Mouse (Mus musculus) spleen, postnatal 36 days (tissue): ENCODE data around the gene Stag2.

Experiments used
- DNase-seq, 2 experiments: peaks; one replicate each; pipeline ENCODE4 v3.0.0; 2022; ENCODE audit warnings: low spot score in 2 of 2, mixed read lengths in 1 of 2

Stag2 gene

DNA sequence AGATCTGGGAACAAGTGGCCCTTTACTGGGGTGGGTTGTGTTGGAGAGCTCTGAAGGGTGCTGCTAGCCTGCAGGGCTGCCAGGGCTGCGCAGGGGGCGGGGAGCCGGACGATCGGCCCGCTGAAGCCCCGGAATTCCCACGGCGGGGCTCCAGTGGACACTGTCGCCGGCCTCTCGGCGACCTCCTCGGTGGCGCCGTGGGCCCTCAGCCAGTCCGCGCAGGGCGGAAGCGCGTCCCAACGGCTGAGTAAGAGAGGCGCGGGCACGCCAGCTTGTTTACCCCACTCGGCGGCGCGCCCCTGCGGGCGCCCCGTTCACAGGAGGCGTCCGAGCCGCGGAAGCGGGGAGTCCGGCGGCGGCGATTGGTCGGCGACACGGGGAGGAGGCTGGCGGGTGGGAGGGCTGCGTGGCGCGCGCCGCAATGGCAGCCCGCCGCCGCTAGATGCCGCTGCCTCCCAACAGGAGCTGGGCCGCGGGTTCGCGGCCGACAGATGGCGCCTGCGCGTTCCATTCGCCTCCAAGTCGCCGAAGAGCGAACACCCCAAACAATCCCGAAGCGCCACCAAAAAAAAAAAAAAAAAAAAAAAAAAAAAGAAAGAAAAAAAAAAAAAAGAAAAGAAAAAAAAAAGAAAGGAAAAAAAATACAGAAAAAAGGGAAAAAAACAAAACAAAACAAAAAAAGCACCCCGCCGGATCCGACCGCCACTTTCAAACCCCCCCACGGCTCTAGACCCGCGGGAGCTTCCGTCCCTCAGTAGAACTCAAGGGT is at the start of gene Stag2:
Stag2 (plus strand) TSS at position 530 of the 769 bp plus-strand sequence.
- peak; percentile 90 to 91 for DNase-seq

- no peak for DNase-seq
These were observed 42.0 kb upstream of the Stag2 start for GRCm38 (mm10) chrX:42107137-42107536.

DNA sequence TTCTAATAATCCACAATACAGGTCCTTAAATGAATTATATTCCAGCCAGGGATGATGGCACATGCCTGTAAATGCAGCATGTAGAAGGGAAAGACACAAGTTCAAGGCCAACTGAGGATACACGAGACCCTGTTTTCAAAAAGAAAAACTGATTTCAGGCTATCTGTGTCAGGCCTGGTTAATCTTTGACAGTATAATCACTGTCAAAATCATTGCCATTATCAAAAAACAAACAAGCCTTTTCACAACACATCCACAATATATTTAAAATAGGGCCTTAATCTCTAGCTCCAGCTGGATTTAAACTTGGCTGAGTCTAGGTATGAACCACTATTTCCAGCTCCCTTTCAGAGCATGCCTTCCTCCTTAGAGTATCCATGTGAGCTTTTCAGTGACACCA is 38.5 kb upstream of the Stag2 start:
- no peak for DNase-seq

DNA sequence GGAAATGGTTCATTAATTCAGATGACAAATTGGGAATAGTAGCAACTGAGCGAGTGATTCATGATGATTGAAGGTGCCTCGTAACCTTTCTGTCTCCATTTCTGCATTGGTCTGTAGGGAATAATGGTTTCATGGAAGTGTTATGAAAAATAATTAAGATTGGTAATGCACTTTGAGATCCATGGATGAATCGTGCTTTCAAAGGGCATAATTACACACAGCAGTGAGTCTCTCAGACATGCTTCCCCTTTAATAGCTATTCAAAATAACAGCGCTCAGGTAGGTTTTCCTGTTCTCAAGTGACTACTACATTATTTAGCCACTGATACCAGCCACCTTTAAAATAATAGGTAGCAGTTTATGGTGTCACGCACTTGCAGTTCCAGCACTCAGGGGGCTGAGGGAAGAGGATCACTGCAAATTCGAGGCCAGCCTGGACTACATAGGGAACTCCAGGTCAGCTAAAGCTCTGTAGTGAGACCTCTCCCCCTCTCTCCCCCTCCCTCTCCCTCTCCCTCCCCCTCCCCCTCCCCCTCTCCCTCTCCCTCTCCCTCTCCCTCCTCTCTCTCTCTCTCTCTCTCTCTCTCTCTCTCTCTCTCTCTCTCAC is 29.6 kb upstream of the Stag2 start:
- no peak for DNase-seq

DNA sequence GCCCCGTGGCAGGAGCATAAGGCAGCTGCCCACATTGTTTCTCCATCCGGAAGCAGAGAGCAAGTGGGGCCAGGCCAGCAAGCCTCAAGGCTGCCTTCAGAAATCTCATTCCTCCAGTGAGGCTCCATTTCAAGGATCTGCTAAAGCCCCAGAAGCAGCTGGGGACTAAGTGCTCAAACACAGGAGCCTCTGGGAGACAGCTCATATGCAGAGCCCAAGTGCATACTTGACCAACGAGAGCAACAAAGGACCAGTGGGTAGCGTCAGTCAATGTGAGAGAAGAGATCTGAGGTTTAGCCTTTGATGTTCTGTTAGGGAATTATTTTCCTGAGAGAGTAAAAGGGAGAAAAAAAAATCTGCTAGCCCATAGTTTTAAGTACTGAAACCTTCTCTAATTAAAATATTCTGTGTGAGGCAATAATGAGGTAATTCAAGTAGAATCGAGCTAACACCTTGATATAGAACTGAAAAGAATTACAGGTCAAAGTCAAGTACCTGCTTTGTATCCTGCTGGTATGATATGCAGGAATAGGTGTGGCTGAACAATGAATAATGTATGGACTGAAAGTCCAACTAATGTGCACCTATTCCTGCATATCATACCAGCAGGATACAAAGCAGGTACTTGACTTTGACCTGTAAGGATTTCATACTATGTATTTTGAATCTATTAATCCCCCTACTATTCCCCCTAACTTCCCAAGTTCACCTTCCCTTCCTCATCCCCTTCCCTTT is 24.0 kb upstream of the Stag2 start:
- DNase-seq = no peak

DNA sequence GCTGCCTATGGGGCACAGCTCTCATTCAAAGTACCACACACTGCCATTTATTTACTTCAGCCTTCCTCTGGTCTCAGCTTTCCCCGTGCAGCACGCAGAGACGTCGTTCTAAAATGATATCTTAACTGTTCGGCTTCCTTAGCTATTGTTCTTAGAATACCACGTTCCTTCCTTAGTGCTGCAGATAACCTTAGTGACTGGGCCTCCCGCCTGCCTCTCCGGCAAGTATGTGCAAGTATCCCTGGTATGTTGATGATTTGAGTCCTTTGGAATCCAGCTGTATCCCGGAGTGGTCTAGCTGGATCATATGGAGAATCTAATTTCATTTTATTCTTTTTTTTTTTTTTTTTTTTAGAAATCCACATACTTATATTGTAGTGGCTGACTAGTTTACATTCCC is 9.2 kb upstream of the Stag2 start:
- no peak for DNase-seq

DNA sequence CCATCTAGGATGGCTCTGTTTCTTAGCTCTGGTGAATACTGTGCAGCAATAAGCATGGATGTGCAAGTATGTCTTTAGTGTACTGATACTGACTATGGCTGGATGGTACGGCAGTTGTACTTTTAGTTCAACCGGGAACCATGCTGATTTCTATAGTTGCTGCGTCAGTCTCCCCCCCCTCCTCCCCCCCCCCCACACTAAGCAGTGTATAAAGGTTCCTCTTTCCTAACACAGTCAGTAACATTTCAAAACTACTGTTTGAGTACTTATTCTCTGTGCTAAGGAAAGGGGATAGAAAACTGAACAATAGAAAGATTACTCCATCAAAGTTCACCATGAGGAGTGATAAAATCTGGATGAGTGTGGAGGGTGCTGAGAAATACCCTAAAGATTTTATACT is 6.5 kb upstream of the Stag2 start:
- DNase-seq = no peak

GRCm38 (mm10) chrX:42143991-42144390 is 5.1 kb upstream of the Stag2 start:
- DNase-seq = no peak

- DNase-seq = peak; percentile 32 to 38
These were observed 1.1 kb upstream of the Stag2 start for GRCm38 (mm10) chrX:42148016-42148451.

DNA sequence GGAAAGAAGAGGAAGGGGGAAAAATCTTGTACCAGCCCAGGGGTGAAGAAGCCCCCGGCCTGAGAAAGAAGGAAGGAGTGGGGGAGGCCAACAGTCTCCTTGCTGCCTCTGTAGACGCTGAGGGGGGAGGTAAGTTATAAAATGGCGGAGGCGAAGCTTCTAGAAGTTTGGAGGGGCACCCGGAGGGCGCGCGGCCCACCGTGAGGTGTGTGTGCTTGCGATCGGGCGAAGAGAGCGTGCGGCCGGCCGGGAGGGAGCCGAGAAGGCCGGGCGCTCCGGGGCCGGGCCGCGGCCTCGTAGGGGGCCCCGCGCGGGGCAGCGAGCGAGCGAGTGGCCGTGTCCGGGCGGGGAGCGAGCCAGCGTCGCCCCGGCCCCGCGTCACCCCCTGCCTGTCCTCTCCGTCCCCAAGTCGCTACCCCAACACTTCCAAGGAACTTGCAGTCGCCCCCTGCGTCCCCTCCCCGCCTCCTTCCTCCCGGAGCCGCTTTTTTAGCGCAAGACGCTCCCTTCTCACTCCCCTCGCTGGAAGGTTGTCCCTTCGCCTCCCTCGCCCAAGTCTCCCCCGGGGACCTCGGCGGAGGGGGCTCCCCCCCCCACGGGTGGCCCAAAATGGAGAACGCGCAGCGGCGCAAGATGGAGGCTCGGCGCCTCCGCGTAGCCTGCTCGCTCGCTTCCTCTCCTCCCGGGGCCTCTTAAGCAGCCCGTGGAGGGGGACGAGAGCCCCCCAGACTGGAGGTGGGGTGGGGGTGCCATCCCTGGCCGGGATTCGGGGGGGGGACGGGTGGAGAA is 634 bp downstream of the Stag2 start:
- DNase-seq = peak; percentile 45 to 57

- peak; percentile 72 to 77 for DNase-seq
These were observed 1.4 kb downstream of the Stag2 start for GRCm38 (mm10) chrX:42150346-42151023.

DNA sequence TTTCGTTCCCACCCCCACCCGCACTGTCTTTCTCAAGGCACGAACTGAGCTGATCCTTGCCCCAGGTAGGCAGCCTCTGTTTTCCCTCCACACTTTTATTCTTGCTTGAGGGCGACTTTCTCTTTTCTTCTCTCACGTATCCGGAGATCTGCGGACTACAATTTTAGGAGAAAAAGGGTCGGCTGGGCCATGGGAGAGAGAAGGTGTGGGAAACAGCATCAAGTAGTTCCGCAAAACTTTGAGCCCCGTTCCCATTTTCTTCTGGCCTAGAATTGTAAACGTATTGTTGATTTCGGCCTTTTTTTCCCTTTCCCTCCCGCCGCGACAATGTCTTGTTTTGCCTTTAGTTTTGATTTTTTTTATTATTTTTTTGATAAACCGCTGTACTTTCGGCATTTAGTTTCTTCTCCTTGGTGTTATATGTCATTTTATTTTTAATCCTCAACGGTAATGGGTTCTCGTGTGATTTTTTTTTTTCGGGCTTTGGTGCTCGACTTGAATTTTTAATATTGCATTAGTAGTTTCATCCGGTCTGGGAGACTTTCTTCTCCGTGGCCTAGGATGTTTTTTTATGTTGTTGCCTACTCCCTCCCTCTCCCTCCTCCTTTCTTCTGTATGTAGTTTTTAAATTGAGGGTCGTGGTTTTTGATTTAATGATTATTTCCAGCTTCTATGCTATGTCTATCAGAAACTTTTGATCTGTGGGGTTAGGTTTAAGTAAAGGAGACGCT is 2.1 kb downstream of the Stag2 start:
- peak in 1 of 2 experiments; percentile 8 for DNase-seq

- DNase-seq = peak; percentile 61
These were observed 2.8 kb downstream of the Stag2 start for GRCm38 (mm10) chrX:42151903-42152369.

GRCm38 (mm10) chrX:42153056-42153455 is 3.9 kb downstream of the Stag2 start:
- DNase-seq = no peak

DNA sequence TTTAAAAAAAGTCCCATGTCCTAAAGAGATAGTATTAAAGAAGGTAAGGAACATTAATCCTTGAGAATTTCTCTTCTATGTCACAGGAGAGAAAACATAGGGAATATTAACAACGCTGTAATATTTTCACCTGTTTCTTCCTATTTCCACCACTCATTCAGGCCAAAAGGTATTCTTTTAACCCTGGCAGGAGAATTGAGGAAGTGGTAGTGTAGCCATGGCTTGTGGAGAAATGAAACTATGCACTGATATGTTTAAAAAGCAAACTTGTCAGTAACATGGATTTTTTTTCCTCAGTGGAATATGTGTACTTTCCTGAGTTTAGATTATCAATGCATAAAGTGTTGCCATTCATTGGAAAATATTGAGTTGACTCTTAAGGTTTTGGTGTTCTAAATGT is 16.3 kb downstream of the Stag2 start:
- no peak for DNase-seq

DNA sequence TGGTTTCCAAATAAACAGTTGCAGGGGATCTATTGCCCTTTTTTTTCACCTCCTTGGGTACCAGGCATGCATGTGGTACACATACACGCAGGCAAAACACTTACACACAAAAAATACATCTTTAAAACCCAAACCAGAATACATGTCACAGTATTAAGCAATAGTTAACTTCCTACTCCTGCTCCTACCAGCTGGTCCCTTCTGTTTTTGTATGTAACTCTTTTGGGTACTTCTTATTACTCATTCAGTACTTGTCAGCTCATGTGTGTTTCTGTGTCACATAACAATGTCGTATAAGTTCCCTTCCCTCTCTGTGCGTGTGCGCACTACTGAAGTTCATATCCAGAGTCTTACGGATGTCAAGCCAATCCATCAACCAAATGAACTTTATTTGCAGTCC is 21.7 kb downstream of the Stag2 start:
- DNase-seq = no peak

GRCm38 (mm10) chrX:42187590-42187989 is 38.5 kb downstream of the Stag2 start:
- DNase-seq = no peak

GRCm38 (mm10) chrX:42188825-42189426 is 39.8 kb downstream of the Stag2 start:
- no peak for DNase-seq

- DNase-seq = no peak
These were observed 45.5 kb downstream of the Stag2 start for GRCm38 (mm10) chrX:42194608-42195007.

DNA sequence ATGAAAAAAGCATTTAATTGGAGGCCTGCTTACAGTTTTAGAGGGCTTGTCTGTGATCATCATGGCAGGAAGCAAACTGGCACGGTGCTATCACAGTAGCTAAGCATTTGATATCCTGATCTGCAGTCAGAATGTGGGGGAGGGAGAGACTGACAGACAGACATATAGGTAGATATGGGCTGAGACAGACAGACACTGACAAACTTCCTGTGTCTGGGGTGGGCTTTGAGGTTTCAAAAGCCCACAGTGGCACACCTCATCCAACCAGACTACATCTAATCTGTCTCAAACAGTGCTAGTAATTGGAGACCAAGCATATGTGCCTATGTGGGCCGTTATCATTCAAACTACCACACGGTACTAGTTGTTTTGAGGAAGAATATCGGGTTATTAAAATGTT is 53.4 kb downstream of the Stag2 start:
- no peak for DNase-seq
